Mouse (Mus musculus): ENCODE data around the gene Bahcc1. TPM values are rescaled to one million over a fixed set of nuclear protein-coding genes. Genes with fewer than 3 reads are reported as not detected.

The Bahcc1 gene
- polyA plus RNA-seq, 2 experiments = 0.75 to 1.6 TPM

- no peak for DNase-seq (ENCODE audit: low read depth in 3 of 3, low spot score in 3 of 3)
- H3K9ac ChIP-seq (replicated peaks) = no peak overlapping the region
Measured at GRCm38 (mm10) chr11:120312069-120312468, 79.3 kb downstream of the Bahcc1 start.

GRCm38 (mm10) chr11:120313906-120314685 lies 81.3 kb downstream of the Bahcc1 start:
- no peaks in the 10 kb centered on the region; the same call in 1 of the 2 replicates for H3K27me3 ChIP-seq (ENCODE audit: control insufficient read depth, insufficient read depth, low read length)
- no peak overlapping the region for H3K4me2 ChIP-seq (ENCODE audit: low read depth)
- H3K27ac ChIP-seq = no peak overlapping the region
- H3K36me3 ChIP-seq (replicated peaks; ENCODE audit: control insufficient read depth, insufficient read depth, low read depth) = no peaks in the 10 kb centered on the region
- WGBS (ENCODE audit: insufficient replicate concordance) = 59% methylated on average over 6 of the region's 6 CpGs
- ATAC-seq (ENCODE audit: insufficient read depth) (no peak), DNase-seq (ENCODE audit: low read depth in 3 of 3, low spot score in 3 of 3) (no peak)
- TF ChIP-seq CTCF (IDR thresholded peaks at IDR 0.05; ENCODE audit: low read depth) = no peak
- no peak for TF ChIP-seq EP300 (IDR thresholded peaks at IDR 0.05; ENCODE audit: low read depth)
- H3K4me3 ChIP-seq (ENCODE audit: insufficient read depth in 1 of 2, low read depth in 2 of 2, low read length in 2 of 2) = no peak overlapping the region
- peaks cover 16 to 20% of the 10 kb centered on the region in 2 experiments for H3K4me1 ChIP-seq (replicated peaks; ENCODE audit: control insufficient read depth in 2 of 2, insufficient read depth in 2 of 2, low read length in 1 of 2)
- no peaks in the 10 kb centered on the region for H3K9me3 ChIP-seq (ENCODE audit: control insufficient read depth, low read length)
- H3K9ac ChIP-seq (replicated peaks) = no peak overlapping the region

More at GRCm38 (mm10) chr11:120312069-120312468, 79.3 kb downstream of the Bahcc1 start:
- TF ChIP-seq EP300 (IDR thresholded peaks at IDR 0.05; ENCODE audit: low read depth) (no peak), CTCF (IDR thresholded peaks at IDR 0.05; ENCODE audit: low read depth) (no peak)
- no peaks in the 10 kb centered on the region for H3K9me3 ChIP-seq (ENCODE audit: control insufficient read depth, low read length)
- no peak overlapping the region for H3K4me3 ChIP-seq (ENCODE audit: insufficient read depth in 1 of 2, low read depth in 2 of 2, low read length in 2 of 2)
- no peaks in the 10 kb centered on the region for H3K36me3 ChIP-seq (replicated peaks; ENCODE audit: control insufficient read depth, insufficient read depth, low read depth)
- no peak overlapping the region for H3K27ac ChIP-seq
- no peak for ATAC-seq (ENCODE audit: insufficient read depth)
- 72% methylated on average over 6 of the region's 6 CpGs for WGBS (ENCODE audit: insufficient replicate concordance)
- no peak overlapping the region for H3K4me2 ChIP-seq (ENCODE audit: low read depth)
- H3K4me1 ChIP-seq (replicated peaks; ENCODE audit: control insufficient read depth in 2 of 2, insufficient read depth in 2 of 2, low read length in 1 of 2) = peaks cover 17 to 25% of the 10 kb centered on the region in 2 experiments
- peaks cover 4% of the 10 kb centered on the region; the same call in 1 of the 2 replicates for H3K27me3 ChIP-seq (ENCODE audit: control insufficient read depth, insufficient read depth, low read length)

GRCm38 (mm10) chr11:120314721-120315415 lies 82.1 kb downstream of the Bahcc1 start:
- WGBS (ENCODE audit: insufficient replicate concordance) = 78% methylated on average over 16 of the region's 16 CpGs

GRCm38 (mm10) chr11:120315416-120315761 lies 82.6 kb downstream of the Bahcc1 start:
- no peak for DNase-seq (ENCODE audit: low read depth in 3 of 3, low spot score in 3 of 3)
- H3K27ac ChIP-seq = peak overlapping the region; percentile 90
- H3K9ac ChIP-seq (replicated peaks) = peak overlapping the region; percentile 60
- no peak for ATAC-seq (ENCODE audit: insufficient read depth)
- H3K9me3 ChIP-seq (ENCODE audit: control insufficient read depth, low read length) = no peaks in the 10 kb centered on the region
- peak overlapping the region; percentile 99 for H3K4me2 ChIP-seq (ENCODE audit: low read depth)
- TF ChIP-seq CTCF (IDR thresholded peaks at IDR 0.05; ENCODE audit: low read depth) (no peak), EP300 (IDR thresholded peaks at IDR 0.05; ENCODE audit: low read depth) (no peak)
- 34% methylated on average over 4 of the region's 4 CpGs for WGBS (ENCODE audit: insufficient replicate concordance)
- H3K36me3 ChIP-seq (replicated peaks; ENCODE audit: control insufficient read depth, insufficient read depth, low read depth) = no peaks in the 10 kb centered on the region
- H3K4me1 ChIP-seq (replicated peaks; ENCODE audit: control insufficient read depth in 2 of 2, insufficient read depth in 2 of 2, low read length in 1 of 2) = peaks cover 16 to 19% of the 10 kb centered on the region in 2 experiments
- H3K4me3 ChIP-seq (ENCODE audit: insufficient read depth in 1 of 2, low read depth in 2 of 2, low read length in 2 of 2) = peak overlapping the region; percentile 66 to 73
- no peaks in the 10 kb centered on the region for H3K27me3 ChIP-seq (ENCODE audit: control insufficient read depth, insufficient read depth, low read length)

More at GRCm38 (mm10) chr11:120314721-120315415, 82.1 kb downstream of the Bahcc1 start:
- no peak overlapping the region; the same call in 1 of the 2 replicates for H3K27ac ChIP-seq
- H3K4me2 ChIP-seq (ENCODE audit: low read depth) = peak overlapping the region; percentile 99
- DNase-seq (ENCODE audit: low read depth in 3 of 3, low spot score in 3 of 3) = no peak
- no peaks in the 10 kb centered on the region; the same call in 1 of the 2 replicates for H3K27me3 ChIP-seq (ENCODE audit: control insufficient read depth, insufficient read depth, low read length)
- no peak for TF ChIP-seq EP300 (IDR thresholded peaks at IDR 0.05; ENCODE audit: low read depth)
- TF ChIP-seq CTCF (IDR thresholded peaks at IDR 0.05; ENCODE audit: low read depth) = no peak
- no peak for ATAC-seq (ENCODE audit: insufficient read depth)
- H3K4me3 ChIP-seq (ENCODE audit: insufficient read depth in 1 of 2, low read depth in 2 of 2, low read length in 2 of 2) = peak overlapping the region; percentile 66 to 73; a peak in 3 of 4 replicates
- no peaks in the 10 kb centered on the region for H3K9me3 ChIP-seq (ENCODE audit: control insufficient read depth, low read length)
- H3K9ac ChIP-seq (replicated peaks) = no peak overlapping the region
- no peaks in the 10 kb centered on the region for H3K36me3 ChIP-seq (replicated peaks; ENCODE audit: control insufficient read depth, insufficient read depth, low read depth)
- H3K4me1 ChIP-seq (replicated peaks; ENCODE audit: control insufficient read depth in 2 of 2, insufficient read depth in 2 of 2, low read length in 1 of 2) = peaks cover 16 to 20% of the 10 kb centered on the region in 2 experiments
